Mouse (Mus musculus) stomach, postnatal 0 days (tissue): ENCODE results near the gene Aox4.

Experiments used
- CTCF ChIP-seq: IDR thresholded peaks from 2 replicates; pipeline ENCODE4 v1.5.1; 2016; ENCODE audit warnings: antibody characterized with exemption, low read depth, mild to moderate bottlenecking, moderate library complexity
- EP300 ChIP-seq: optimal IDR thresholded peaks from 2 replicates; pipeline ENCODE3; 2016; ENCODE audit warnings: antibody characterized with exemption

- TF ChIP-seq CTCF (no peak), EP300 (no peak)
These were observed 11.8 kb upstream of the Aox4 start for GRCm38 (mm10) chr1:58198386-58198785.
